8 mouse cellular contexts compared by ENCODE assay signal in the genomic region with DNA sequence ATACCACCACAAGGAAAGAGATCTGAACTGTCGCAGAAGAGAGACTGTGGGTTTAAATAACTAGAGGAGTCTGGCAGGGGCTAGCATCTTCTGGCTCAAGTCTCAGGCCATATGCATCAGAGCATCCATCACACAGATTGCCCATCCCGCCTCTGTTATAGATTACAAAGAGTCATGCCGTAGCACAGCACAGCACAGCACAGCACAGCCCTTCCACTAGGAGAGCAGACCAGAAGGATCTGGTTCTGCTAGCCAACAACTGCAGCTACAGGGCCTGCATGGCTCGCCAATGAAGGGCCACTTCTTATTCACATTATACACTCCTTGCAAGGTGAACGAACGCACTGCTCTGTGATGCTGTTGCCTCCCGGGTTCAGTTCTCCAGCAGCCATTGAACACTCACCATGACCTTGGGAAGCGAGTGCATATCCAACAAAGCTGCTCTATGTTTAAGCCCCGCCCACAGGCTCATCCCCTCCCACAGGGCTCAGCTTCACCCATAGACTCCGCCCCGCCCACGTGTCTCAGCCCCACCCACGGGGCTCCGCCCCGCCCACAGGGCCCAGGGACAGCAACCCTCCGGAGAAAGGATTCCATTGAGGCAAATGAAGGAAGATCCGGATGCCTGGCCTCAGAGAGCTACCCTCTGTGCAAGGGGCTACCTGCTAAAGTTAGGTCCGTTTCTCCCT. TPM values are rescaled to one million over a fixed set of nuclear protein-coding genes. Genes with fewer than 3 reads are reported as not detected.
DNase-seq lines count a peak whose midpoint lies in the region; ATAC-seq and TF ChIP-seq lines count a peak whose summit lies in the region.

No protein-coding gene starts in this region.

- H3K4me2 ChIP-seq in hindbrain, embryonic 13.5 days, result no peak overlapping the region
- H3K4me2 ChIP-seq in forebrain, embryonic 14.5 days (ENCODE audit: low read length), result no peak overlapping the region

- ATAC-seq in hindbrain, embryonic 13.5 days (ENCODE audit: low FRiP score), result no peak
- ATAC-seq in forebrain, embryonic 14.5 days, result peak; percentile 18; the same call in 1 of the 2 replicates

- peaks cover 10% of the 10 kb centered on the region for H3K4me1 ChIP-seq in hindbrain, embryonic 10.5 days (replicated peaks)
- H3K4me1 ChIP-seq in hindbrain, embryonic 13.5 days (replicated peaks), result peaks cover 21% of the 10 kb centered on the region
- 0 out of 2 replicates have a peak, but pooled peaks cover 3% of the 10 kb centered on the region for H3K4me1 ChIP-seq in forebrain, embryonic 14.5 days (ENCODE audit: control insufficient read depth, insufficient read depth, low read length)

- H3K9me3 ChIP-seq in hindbrain, embryonic 10.5 days, result no peaks in the 10 kb centered on the region
- H3K9me3 ChIP-seq in hindbrain, embryonic 13.5 days, result no peaks in the 10 kb centered on the region
- H3K9me3 ChIP-seq in forebrain, embryonic 14.5 days (replicated peaks; ENCODE audit: control insufficient read depth, low read length), result no peaks in the 10 kb centered on the region

- peaks cover 7% of the 10 kb centered on the region; the same call in 1 of the 2 replicates for H3K27me3 ChIP-seq in hindbrain, embryonic 10.5 days (ENCODE audit: insufficient read depth, poor library complexity, severe bottlenecking)
- H3K27me3 ChIP-seq in hindbrain, embryonic 13.5 days, result no peaks in the 10 kb centered on the region
- no peaks in the 10 kb centered on the region for H3K27me3 ChIP-seq in forebrain, embryonic 14.5 days (replicated peaks; ENCODE audit: control insufficient read depth, insufficient read depth, low read length)

- H3K27ac ChIP-seq in hindbrain, embryonic 10.5 days, result peak overlapping the region; percentile 60; the same call in 1 of the 2 replicates
- H3K27ac ChIP-seq in hindbrain, embryonic 13.5 days, result no peak overlapping the region
- no peak overlapping the region for H3K27ac ChIP-seq in forebrain, embryonic 14.5 days (ENCODE audit: low read depth, low read length)
- H3K27ac ChIP-seq in layer of hippocampus, adult 2 months, result no peak overlapping the region

- peak; percentile 83 for DNase-seq in hindbrain, embryonic 10.5 days (ENCODE audit: low spot score)
- peak; percentile 67 for DNase-seq in adrenal gland, postnatal 10 days
- peak; percentile 47 for DNase-seq in forebrain, embryonic 14.5 days (ENCODE audit: low spot score)
- peak; percentile 16 to 55 for DNase-seq in kidney, postnatal 36 days
- peak; percentile 59 to 67 for DNase-seq in lung, postnatal 4 days
- DNase-seq in T-cell, adult 2 months (ENCODE audit: low spot score), result no peak
- DNase-seq in layer of hippocampus, adult 2 months (ENCODE audit: low spot score in 2 of 2), result no peak

- peak overlapping the region; percentile 28 for H3K4me3 ChIP-seq in hindbrain, embryonic 10.5 days
- no peak overlapping the region for H3K4me3 ChIP-seq in hindbrain, embryonic 13.5 days
- no peak overlapping the region for H3K4me3 ChIP-seq in forebrain, embryonic 14.5 days (ENCODE audit: low read depth, low read length)
- no peak overlapping the region for H3K4me3 ChIP-seq in layer of hippocampus, adult 2 months

- 21% methylated on average over 18 of the region's 18 CpGs for WGBS in hindbrain, embryonic 10.5 days
- WGBS in hindbrain, embryonic 13.5 days, result 25% methylated on average over 18 of the region's 18 CpGs
- WGBS in forebrain, embryonic 14.5 days, result 18% methylated on average over 18 of the region's 18 CpGs

- H3K36me3 ChIP-seq in hindbrain, embryonic 10.5 days, result no peaks in the 10 kb centered on the region
- H3K36me3 ChIP-seq in hindbrain, embryonic 13.5 days, result no peaks in the 10 kb centered on the region
- no peaks in the 10 kb centered on the region for H3K36me3 ChIP-seq in forebrain, embryonic 14.5 days (ENCODE audit: control insufficient read depth, insufficient read depth, low read length)

- no peak overlapping the region for H3K9ac ChIP-seq in hindbrain, embryonic 13.5 days
- no peak overlapping the region for H3K9ac ChIP-seq in forebrain, embryonic 14.5 days (ENCODE audit: low read length)

- no peak for TF ChIP-seq CTCF in layer of hippocampus, adult 2 months (conservative IDR thresholded peaks at IDR 0.05)

RNA-seq across cellular contexts. Expression of gene Rhou, which starts 28.5 kb away (rescaled TPM):
- polyA plus RNA-seq in hindbrain, embryonic 10.5 days (2016; fragmentation: Nextera tagmentation; extraction: Ambion mirVana), result 6.7 and 7.5 TPM in 2 replicates
- 11.3 and 12.2 TPM in 2 replicates for polyA plus RNA-seq in hindbrain, embryonic 13.5 days (2015; fragmentation: Nextera tagmentation; extraction: Ambion mirVana)
- total RNA-seq in adrenal gland, postnatal 10 days (2021), result 10 to 100 TPM; 42.8 to 48.5 TPM
- 7.1 and 7.2 TPM in 2 replicates for polyA plus RNA-seq in forebrain, embryonic 14.5 days (2014; fragmentation: Nextera tagmentation; extraction: Ambion mirVana)
- 10 to 100 TPM; 43.9 to 44.7 TPM for total RNA-seq in layer of hippocampus, adult 2 months (2021)

Comparison
In these comparisons a context has a peak if more than half of its experiments do, and no peak if none do; other contexts are left out.
1. DNase-seq: peak in hindbrain, embryonic 10.5 days (single experiment), adrenal gland, postnatal 10 days (single experiment), forebrain, embryonic 14.5 days (single experiment), kidney, postnatal 36 days (2 of 2) and lung, postnatal 4 days (2 of 2); none in T-cell, adult 2 months (single experiment) and layer of hippocampus, adult 2 months (0 of 2).